ENCODE assay signal across 23 mouse cellular contexts in the genomic region with DNA sequence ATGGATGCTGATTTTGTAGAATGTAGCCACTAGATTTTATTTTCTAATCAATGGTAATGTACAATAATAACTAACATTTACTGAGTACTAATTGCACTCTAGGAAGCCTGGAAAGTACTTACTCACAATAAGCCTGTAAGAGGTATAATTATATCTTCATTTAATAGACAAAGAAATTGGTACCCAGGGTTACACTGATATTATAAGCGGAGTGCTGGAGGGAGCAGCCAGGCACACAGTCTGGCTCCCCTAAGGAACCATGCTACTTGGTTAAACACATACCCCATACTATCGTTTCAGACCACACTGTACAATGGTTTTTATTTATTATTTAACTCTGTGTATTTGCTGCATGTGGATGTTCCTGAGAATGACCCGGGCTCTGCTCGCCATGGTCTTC. TPM values are rescaled to one million over a fixed set of nuclear protein-coding genes. Genes with fewer than 3 reads are reported as not detected.
"Had no signal": no experiment of that assay in that cellular context is flagged by ENCODE, and none has a peak within 500 bp of the region (broad histone marks: within the 10 kb centered on the region; RNA-seq: fewer than 3 reads in every experiment).

No protein-coding gene starts in this region.

- H3K9me3 ChIP-seq: kidney, embryonic 15.5 days; limb, embryonic 12.5 days; limb, embryonic 15.5 days; lung, embryonic 15.5 days; midbrain, embryonic 10.5 days; midbrain, embryonic 13.5 days; neural tube, embryonic 12.5 days; stomach, embryonic 15.5 days had no signal

- H3K4me3 ChIP-seq: kidney, embryonic 15.5 days; limb, embryonic 12.5 days; limb, embryonic 15.5 days; lung, embryonic 15.5 days; megakaryocyte, embryonic 14.5 days; midbrain, embryonic 10.5 days; midbrain, embryonic 13.5 days; neural tube, embryonic 12.5 days; stomach, embryonic 15.5 days had no signal

- H3K4me1 ChIP-seq: kidney, embryonic 15.5 days; limb, embryonic 12.5 days; limb, embryonic 15.5 days; lung, embryonic 15.5 days; megakaryocyte, embryonic 14.5 days; midbrain, embryonic 10.5 days; midbrain, embryonic 13.5 days; neural tube, embryonic 12.5 days; stomach, embryonic 15.5 days had no signal

- H3K4me2 ChIP-seq: kidney, embryonic 15.5 days; limb, embryonic 12.5 days; limb, embryonic 15.5 days; liver, embryonic 11.5 days; lung, embryonic 15.5 days; midbrain, embryonic 13.5 days; neural tube, embryonic 12.5 days; stomach, embryonic 15.5 days had no signal

- H3K27me3 ChIP-seq: kidney, embryonic 15.5 days; limb, embryonic 12.5 days; limb, embryonic 15.5 days; lung, embryonic 15.5 days; megakaryocyte, embryonic 14.5 days; neural tube, embryonic 12.5 days; stomach, embryonic 15.5 days had no signal

- H3K27ac ChIP-seq: kidney, embryonic 15.5 days; limb, embryonic 12.5 days; limb, embryonic 15.5 days; liver, embryonic 14.5 days; lung, embryonic 15.5 days; midbrain, embryonic 10.5 days; midbrain, embryonic 13.5 days; neural tube, embryonic 12.5 days; stomach, embryonic 15.5 days had no signal

- H3K36me3 ChIP-seq: kidney, embryonic 15.5 days; limb, embryonic 12.5 days; limb, embryonic 15.5 days; lung, embryonic 15.5 days; midbrain, embryonic 10.5 days; midbrain, embryonic 13.5 days; neural tube, embryonic 12.5 days; stomach, embryonic 15.5 days had no signal

- H3K9ac ChIP-seq: kidney, embryonic 15.5 days; limb, embryonic 12.5 days; limb, embryonic 15.5 days; liver, embryonic 14.5 days; lung, embryonic 15.5 days; midbrain, embryonic 13.5 days; neural tube, embryonic 12.5 days; stomach, embryonic 15.5 days had no signal

- ATAC-seq: midbrain, embryonic 13.5 days; midbrain, embryonic 16.5 days had no signal

- DNase-seq: kidney, adult 8-10 months; kidney, postnatal 10 days; kidney, postnatal 36 days; left cerebral cortex, postnatal 4 days; lung, adult 18-20 months; lung, postnatal 10 days; lung, postnatal 36 days; right cerebral cortex, adult 18-20 months; right cerebral cortex, postnatal 14 days; right cerebral cortex, postnatal 4 days; thymus, postnatal 25 days had no signal

RNA-seq across cellular contexts. Expression of a gene that starts 46.5 kb away (rescaled TPM):
- polyA plus RNA-seq: kidney, embryonic 15.5 days; limb, embryonic 12.5 days; limb, embryonic 15.5 days; liver, embryonic 11.5 days; liver, embryonic 14.5 days; lung, embryonic 15.5 days; neural tube, embryonic 12.5 days; stomach, embryonic 15.5 days had no signal
